Mouse (Mus musculus) liver, embryonic 13.5 days (tissue): ENCODE measurements around the gene S100z. TPM values are rescaled to one million over a fixed set of nuclear protein-coding genes. Genes with fewer than 3 reads are reported as not detected.

Experiments used
- ATAC-seq: fragments of 200-750 bp; cut with Nextera tagmentation; 2 replicates; pipeline ENCODE4 v1.8.0; 2017; ENCODE audit warnings: low read depth, mild to moderate bottlenecking, moderate number of reproducible peaks, moderate library complexity
- DNase-seq: peaks from one replicate; pipeline ENCODE4 v3.0.0; 2022
- H3K27ac ChIP-seq: fragments of 300-500 bp; sonication (generic); 2 replicates; pipeline ENCODE4 v1.5.1; 2015; ENCODE audit warnings: moderate library complexity, mild to moderate bottlenecking, inconsistent platforms
- H3K27me3 ChIP-seq: fragments of 300-500 bp; sonication (generic); 2 replicates; pipeline ENCODE4 v1.6.1; 2015; ENCODE audit warnings: mild to moderate bottlenecking, inconsistent platforms
- H3K36me3 ChIP-seq: fragments of 300-500 bp; sonication (generic); 2 replicates; pipeline ENCODE4 v1.6.1; 2015; ENCODE audit warnings: mild to moderate bottlenecking, inconsistent platforms
- H3K4me1 ChIP-seq: fragments of 300-500 bp; sonication (generic); replicated peaks from 2 replicates; pipeline ENCODE4 v1.6.1; 2015; ENCODE audit warnings: inconsistent platforms
- H3K4me2 ChIP-seq: fragments of 300-500 bp; sonication (generic); 2 replicates; pipeline ENCODE4 v1.6.1; 2015; ENCODE audit warnings: inconsistent platforms, mild to moderate bottlenecking, moderate library complexity
- H3K4me3 ChIP-seq: fragments of 300-500 bp; sonication (generic); replicated peaks from 2 replicates; pipeline ENCODE4 v1.5.1; 2015; ENCODE audit warnings: mild to moderate bottlenecking, inconsistent platforms
- H3K9ac ChIP-seq: fragments of 300-500 bp; sonication (generic); 2 replicates; pipeline ENCODE4 v1.6.1; 2015; ENCODE audit warnings: mild to moderate bottlenecking, inconsistent platforms
- H3K9me3 ChIP-seq: fragments of 300-500 bp; sonication (generic); replicated peaks from 2 replicates; pipeline ENCODE4 v1.6.1; 2016; ENCODE audit warnings: inconsistent platforms
- WGBS: fragments of 180-500 bp; shearing (Covaris S2); methylation state at CpG from one replicate; pipeline ENCODE4 v1.1.7; 2015; ENCODE audit not compliant: insufficient replicate concordance; 5-methylcytosine and 5-hydroxymethylcytosine counted together
- polyA plus RNA-seq: library from polyadenylated mRNA; unstranded; fragments of >200 nt; fragmentation: Nextera tagmentation; extraction: Ambion mirVana; gene quantifications from 2 replicates; pipeline ENCODE4 v1.2.1, GENCODE M21; 2015

The S100z gene
- polyA plus RNA-seq, 1 experiment from 2014 or later, result not detected

DNA sequence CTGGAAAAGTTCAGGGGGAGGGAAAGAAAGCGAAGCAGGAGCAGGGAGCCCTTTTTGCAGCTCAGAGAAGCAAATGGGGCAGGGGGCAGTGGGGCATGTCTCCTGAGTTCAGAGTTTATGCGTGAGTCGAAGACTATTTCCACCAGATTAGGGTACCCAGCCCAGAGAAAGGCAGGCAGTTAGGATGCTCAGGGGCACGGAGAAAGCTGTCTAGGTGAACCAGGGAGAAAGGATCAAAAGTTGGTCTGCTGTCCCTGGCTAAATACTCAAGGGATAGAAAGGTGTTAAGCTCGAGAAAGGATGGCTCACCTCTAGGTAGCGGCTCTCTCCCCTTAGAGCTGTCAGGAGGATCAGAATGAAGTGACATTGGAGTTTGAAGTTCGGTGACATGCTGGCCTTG lies 34.2 kb downstream of the S100z start:
- Histone ChIP-seq H3K4me2 (no peak overlapping the region), H3K9ac (no peak overlapping the region), H3K27me3 (peaks cover 59% of the 10 kb centered on the region), H3K36me3 (no peaks in the 10 kb centered on the region), H3K4me3 (no peak overlapping the region), H3K27ac (no peak overlapping the region), H3K4me1 (no peaks in the 10 kb centered on the region), H3K9me3 (no peaks in the 10 kb centered on the region)
- 19% methylated on average over 7 of the region's 7 CpGs for WGBS
- DNase-seq, result no peak
- ATAC-seq, result no peak

GRCm38 (mm10) chr13:95443376-95444233 lies 34.9 kb downstream of the S100z start:
- peak overlapping the region; percentile 41 for H3K4me2 ChIP-seq
- peak overlapping the region; percentile 30; the same call in 1 of the 2 replicates for H3K4me3 ChIP-seq
- 5% methylated on average over 46 of the region's 46 CpGs for WGBS
- no peak for ATAC-seq
- H3K36me3 ChIP-seq, result no peaks in the 10 kb centered on the region
- DNase-seq, result no peak
- peaks cover 59% of the 10 kb centered on the region for H3K27me3 ChIP-seq
- no peaks in the 10 kb centered on the region for H3K9me3 ChIP-seq
- H3K27ac ChIP-seq, result no peak overlapping the region
- H3K4me1 ChIP-seq, result no peaks in the 10 kb centered on the region
- no peak overlapping the region for H3K9ac ChIP-seq

DNA sequence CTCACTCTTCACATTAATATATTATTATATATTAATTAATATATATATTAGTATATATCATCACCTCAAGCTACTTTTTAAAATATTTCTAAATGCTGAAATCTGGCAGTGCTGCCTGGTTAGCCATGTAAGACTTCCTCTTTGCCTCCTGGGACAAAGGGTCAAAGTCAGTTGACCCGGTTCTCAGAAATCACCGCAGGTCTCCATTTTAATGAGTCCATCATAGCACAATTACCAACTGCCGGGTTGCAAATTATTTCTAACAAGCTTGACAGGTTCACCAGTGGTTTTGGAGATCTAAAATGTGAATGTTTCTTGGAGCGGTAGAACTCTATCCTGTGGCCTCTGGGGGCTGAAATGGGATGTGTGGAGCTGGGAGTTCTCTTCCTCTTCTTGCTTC lies 35.6 kb downstream of the S100z start:
- H3K36me3 ChIP-seq, result no peaks in the 10 kb centered on the region
- H3K4me3 ChIP-seq, result no peak overlapping the region
- no peaks in the 10 kb centered on the region for H3K4me1 ChIP-seq
- H3K9me3 ChIP-seq, result no peaks in the 10 kb centered on the region
- H3K9ac ChIP-seq, result no peak overlapping the region
- no peak overlapping the region for H3K27ac ChIP-seq
- DNase-seq, result no peak
- ATAC-seq, result no peak
- WGBS, result 31% methylated on average over 4 of the region's 4 CpGs
- no peak overlapping the region for H3K4me2 ChIP-seq
- H3K27me3 ChIP-seq, result peaks cover 61% of the 10 kb centered on the region

DNA sequence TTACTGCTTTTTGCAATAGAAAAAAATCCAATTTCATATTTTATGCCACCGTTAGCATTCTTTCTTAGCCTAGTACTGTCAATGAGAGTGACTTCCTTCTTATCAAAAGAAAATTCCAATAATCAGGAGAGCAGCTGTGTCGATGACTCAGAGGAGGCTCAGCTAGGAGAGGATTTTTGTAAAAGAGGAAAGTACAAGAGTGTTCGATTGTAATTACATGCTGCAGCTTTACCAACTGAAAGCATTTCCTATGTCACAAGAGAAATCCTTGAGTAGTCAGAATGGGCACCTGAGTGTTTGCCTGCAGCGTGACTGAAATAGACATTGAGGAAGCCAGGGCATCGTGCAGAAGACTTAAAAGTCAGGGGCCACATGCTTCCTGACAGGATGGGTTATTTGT lies 39.0 kb downstream of the S100z start:
- DNase-seq, result no peak
- WGBS, result 42% methylated on average over 5 of the region's 5 CpGs
- ATAC-seq, result no peak
- Histone ChIP-seq H3K4me3 (no peak overlapping the region), H3K9me3 (no peaks in the 10 kb centered on the region), H3K36me3 (no peaks in the 10 kb centered on the region), H3K27ac (no peak overlapping the region), H3K4me2 (no peak overlapping the region), H3K9ac (no peak overlapping the region), H3K27me3 (peaks cover 41% of the 10 kb centered on the region), H3K4me1 (no peaks in the 10 kb centered on the region)

DNA sequence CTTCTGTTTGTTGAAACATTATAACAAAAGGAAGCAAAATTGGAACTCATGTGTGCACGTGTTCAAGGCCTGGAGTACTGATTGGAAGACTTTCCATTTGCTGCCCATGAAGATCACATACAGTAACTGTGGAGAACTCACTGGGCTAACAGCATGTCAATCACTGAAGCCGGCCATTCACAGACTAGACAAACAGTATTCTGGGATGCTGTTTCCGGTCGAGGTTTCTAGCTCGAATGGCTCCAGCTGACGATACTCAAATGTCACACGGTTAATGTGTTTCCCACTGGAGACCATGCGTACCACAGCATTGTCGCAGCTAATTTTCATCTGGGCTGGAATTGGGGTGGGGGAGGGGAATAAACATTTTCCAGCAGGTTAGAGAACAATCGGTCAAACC lies 46.8 kb downstream of the S100z start:
- H3K36me3 ChIP-seq, result no peaks in the 10 kb centered on the region
- H3K9ac ChIP-seq, result no peak overlapping the region
- no peak overlapping the region for H3K27ac ChIP-seq
- no peaks in the 10 kb centered on the region for H3K9me3 ChIP-seq
- ATAC-seq (no peak), DNase-seq (no peak)
- WGBS, result 69% methylated on average over 10 of the region's 10 CpGs
- no peaks in the 10 kb centered on the region for H3K4me1 ChIP-seq
- H3K4me2 ChIP-seq, result no peak overlapping the region
- H3K27me3 ChIP-seq, result peaks cover 3% of the 10 kb centered on the region; the same call in 1 of the 2 replicates
- no peak overlapping the region for H3K4me3 ChIP-seq

GRCm38 (mm10) chr13:95427499-95427898 lies 51.0 kb downstream of the S100z start:
- Histone ChIP-seq H3K9me3 (no peaks in the 10 kb centered on the region), H3K36me3 (no peaks in the 10 kb centered on the region), H3K27ac (no peak overlapping the region), H3K4me3 (no peak overlapping the region), H3K4me2 (no peak overlapping the region), H3K27me3 (no peaks in the 10 kb centered on the region), H3K4me1 (no peaks in the 10 kb centered on the region), H3K9ac (no peak overlapping the region)
- 55% methylated on average over 3 of the region's 3 CpGs for WGBS
- DNase-seq (no peak), ATAC-seq (no peak)

Other genes with a start within 250 kb of the S100z start
- gene Pde8b, start 228.4 kb downstream of the S100z start, polyA plus RNA-seq, result 0.53 and 0.65 TPM in 2 replicates
- 7.1 and 8.0 TPM in 2 replicates for gene Zbed3, start 155.1 kb downstream of the S100z start, polyA plus RNA-seq
- gene Aggf1, start 103.4 kb downstream of the S100z start, polyA plus RNA-seq, result 19.8 and 22.1 TPM in 2 replicates
- gene Crhbp, start 33.8 kb downstream of the S100z start, polyA plus RNA-seq, result not detected in 2 replicates
- gene F2rl1, start 46.5 kb upstream of the S100z start, polyA plus RNA-seq, result 0.22 and 0.32 TPM in 2 replicates
- 42.8 and 53.6 TPM in 2 replicates for gene F2r, start 139.8 kb upstream of the S100z start, polyA plus RNA-seq
- gene F2rl2, start 218.1 kb upstream of the S100z start, polyA plus RNA-seq, result 13.4 and 17.9 TPM in 2 replicates